Mouse (Mus musculus) small intestine, adult 2 months (tissue): ENCODE measurements around the gene Nol3. TPM values are rescaled to one million over a fixed set of nuclear protein-coding genes. Genes with fewer than 3 reads are reported as not detected.

Source experiments
- H3K27ac ChIP-seq: fragments of 200-500 bp; 2 replicates; pipeline ENCODE4 v1.5.1; 2012; ENCODE audit warnings: low read depth, low read length, control low read depth, inconsistent platforms; ENCODE audit not compliant: insufficient read depth
- H3K27me3 ChIP-seq: fragments of 200-500 bp; 2 replicates; pipeline ENCODE4 v1.6.1; 2012; ENCODE audit warnings: mild to moderate bottlenecking, moderate library complexity, low read length, inconsistent platforms; ENCODE audit not compliant: control insufficient read depth, insufficient read depth
- H3K36me3 ChIP-seq: fragments of 200-500 bp; 2 replicates; pipeline ENCODE4 v1.6.1; 2012; ENCODE audit warnings: mild to moderate bottlenecking, low read length, control low read depth, inconsistent platforms; ENCODE audit not compliant: control insufficient read depth, insufficient read depth
- H3K4me1 ChIP-seq: fragments of 200-500 bp; 2 replicates; pipeline ENCODE4 v1.6.1; 2012; ENCODE audit warnings: low read length, inconsistent platforms, mixed read lengths; ENCODE audit not compliant: control insufficient read depth, insufficient read depth, insufficient read length
- H3K4me3 ChIP-seq: fragments of 200-500 bp; 2 replicates; pipeline ENCODE4 v1.5.1; 2012; ENCODE audit warnings: low read depth, mild to moderate bottlenecking, control low read depth, inconsistent platforms, low read length, moderate library complexity
- CTCF ChIP-seq: fragments of 200-500 bp; IDR thresholded peaks from 2 replicates; pipeline ENCODE4 v1.5.1; 2012; ENCODE audit warnings: low read depth, mild to moderate bottlenecking, control low read depth, inconsistent platforms, low read length, moderate library complexity, mixed read lengths; ENCODE audit not compliant: insufficient replicate concordance, insufficient read length; ENCODE audit errors: extremely low read depth
- POLR2A ChIP-seq: fragments of 200-500 bp; IDR thresholded peaks from 2 replicates; pipeline ENCODE4 v1.6.1; 2012; ENCODE audit warnings: low read depth, mild to moderate bottlenecking, control low read depth, inconsistent platforms, low read length, moderate library complexity
- WGBS: fragments of 180-500 bp; shearing (Covaris S2); methylation state at CpG from one replicate; pipeline ENCODE4 v1.1.7; 2018; 5-methylcytosine and 5-hydroxymethylcytosine counted together
- polyA plus RNA-seq: library from polyadenylated mRNA; depleted of rRNA; stranded (reverse); fragments of >200 nt; gene quantifications from 2 replicates; pipeline ENCODE4 v1.2.3, GENCODE M21; 2012

Nol3 gene
- polyA plus RNA-seq, 1 experiment: 0.52 TPM

- TF ChIP-seq POLR2A (no peak), CTCF (no peak)
- H3K36me3 ChIP-seq: no peaks in the 10 kb centered on the region
- no peaks in the 10 kb centered on the region; the same call in 1 of the 2 replicates for H3K27me3 ChIP-seq
- no peak overlapping the region for H3K4me3 ChIP-seq
- H3K4me1 ChIP-seq: peaks cover 15% of the 10 kb centered on the region
- no peak overlapping the region for H3K27ac ChIP-seq
- 87% methylated on average over 7 of the region's 7 CpGs for WGBS
Observed at GRCm38 (mm10) chr8:105292471-105292870, 16.5 kb downstream of the Nol3 start.

GRCm38 (mm10) chr8:105293405-105293804 is 17.5 kb downstream of the Nol3 start:
- 84% methylated on average over 19 of the region's 19 CpGs for WGBS
- Histone ChIP-seq H3K27ac (no peak overlapping the region), H3K4me1 (peaks cover 17% of the 10 kb centered on the region), H3K27me3 (no peaks in the 10 kb centered on the region; the same call in 1 of the 2 replicates), H3K4me3 (no peak overlapping the region), H3K36me3 (no peaks in the 10 kb centered on the region)
- TF ChIP-seq POLR2A: no peak
- no peak for TF ChIP-seq CTCF

GRCm38 (mm10) chr8:105294776-105295175 is 18.8 kb downstream of the Nol3 start:
- H3K27ac ChIP-seq: no peak overlapping the region

GRCm38 (mm10) chr8:105295256-105295655 is 19.3 kb downstream of the Nol3 start:
- H3K27ac ChIP-seq: no peak overlapping the region
- peak overlapping the region; percentile 20 for H3K4me3 ChIP-seq
- TF ChIP-seq CTCF (no peak), POLR2A (no peak)
- no peaks in the 10 kb centered on the region; the same call in 1 of the 2 replicates for H3K27me3 ChIP-seq
- 71% methylated on average over 11 of the region's 11 CpGs for WGBS
- H3K4me1 ChIP-seq: peaks cover 18% of the 10 kb centered on the region
- H3K36me3 ChIP-seq: peaks cover 6% of the 10 kb centered on the region

More at GRCm38 (mm10) chr8:105294776-105295175, 18.8 kb downstream of the Nol3 start:
- H3K27me3 ChIP-seq: no peaks in the 10 kb centered on the region; the same call in 1 of the 2 replicates
- WGBS: 69% methylated on average over 9 of the region's 9 CpGs
- H3K4me3 ChIP-seq: no peak overlapping the region
- peaks cover 21% of the 10 kb centered on the region for H3K4me1 ChIP-seq
- TF ChIP-seq POLR2A (no peak), CTCF (no peak)
- H3K36me3 ChIP-seq: peaks cover 2% of the 10 kb centered on the region

- H3K27ac ChIP-seq: no peak within 1 kb of the TSS
- WGBS: 65% methylated on average over 11 of the region's 11 CpGs
- H3K4me3 ChIP-seq: peak within 1 kb of the TSS; percentile 20
- TF ChIP-seq POLR2A: no peak
- no peak for TF ChIP-seq CTCF
- peaks cover 12% of the 10 kb centered on the region for H3K4me1 ChIP-seq
- H3K36me3 ChIP-seq: peaks cover 12% of the 10 kb centered on the region
- no peaks in the 10 kb centered on the region for H3K27me3 ChIP-seq
Observed at GRCm38 (mm10) chr8:105295895-105296573, 20.1 kb downstream of the Nol3 start, which contains the start of gene Exoc3l. Gene Exoc3l, minus strand, starts transcription at chr8:105296101.

- TF ChIP-seq POLR2A (peak; percentile 87), CTCF (no peak)
- peak within 1 kb of the TSS; percentile 94 for H3K4me3 ChIP-seq
- peak within 1 kb of the TSS; percentile 28; the same call in 1 of the 2 replicates for H3K27ac ChIP-seq
- H3K27me3 ChIP-seq: no peaks in the 10 kb centered on the region
- peaks cover 24% of the 10 kb centered on the region for H3K36me3 ChIP-seq
- WGBS: under 1% methylated on average over 58 of the region's 58 CpGs
- H3K4me1 ChIP-seq: peaks cover 12% of the 10 kb centered on the region
Observed at GRCm38 (mm10) chr8:105297511-105298192, 21.7 kb downstream of the Nol3 start, which contains the start of gene E2f4. Gene E2f4, plus strand, starts transcription at chr8:105297663.
